Mouse (Mus musculus): Measurements from ENCODE around the gene Smad5. TPM values are rescaled to one million over a fixed set of nuclear protein-coding genes. Genes with fewer than 3 reads are reported as not detected.

The Smad5 gene
- total RNA-seq, 2 experiments from 2014 or later, result 20.6 to 24.3 TPM

- intact Hi-C loops (cut with DNase I), result no loop called here
- no peak overlapping the region for H3K4me3 ChIP-seq
- no peak overlapping the region for H3K27ac ChIP-seq
- no peak for TF ChIP-seq CTCF (IDR thresholded peaks at IDR 0.05)
- DNase-seq (ENCODE audit: extremely low spot score in 1 of 2, low spot score in 2 of 2), result no peak
These were observed 62.6 kb downstream of the Smad5 start for GRCm38 (mm10) chr13:56765284-56766032.

GRCm38 (mm10) chr13:56766211-56766610 lies 63.4 kb downstream of the Smad5 start:
- intact Hi-C loops (cut with DNase I), result no loop called here
- H3K4me3 ChIP-seq, result no peak overlapping the region
- DNase-seq (ENCODE audit: extremely low spot score in 1 of 2, low spot score in 2 of 2), result no peak
- no peak overlapping the region for H3K27ac ChIP-seq
- TF ChIP-seq CTCF (IDR thresholded peaks at IDR 0.05), result no peak

- no peak for DNase-seq (ENCODE audit: extremely low spot score in 1 of 2, low spot score in 2 of 2)
- intact Hi-C loops (cut with DNase I), result no loop called here
- TF ChIP-seq CTCF (IDR thresholded peaks at IDR 0.05), result no peak
- Histone ChIP-seq H3K4me3 (no peak overlapping the region), H3K27ac (no peak overlapping the region)
These were observed 66.6 kb downstream of the Smad5 start for GRCm38 (mm10) chr13:56769431-56769830.

- TF ChIP-seq CTCF (IDR thresholded peaks at IDR 0.05), result no peak
- intact Hi-C loops (cut with DNase I), result no loop called here
- no peak overlapping the region for H3K27ac ChIP-seq
- no peak overlapping the region for H3K4me3 ChIP-seq
- DNase-seq (ENCODE audit: extremely low spot score in 1 of 2, low spot score in 2 of 2), result no peak
These were observed 67.3 kb downstream of the Smad5 start for GRCm38 (mm10) chr13:56770136-56770578.

- DNase-seq (ENCODE audit: extremely low spot score in 1 of 2, low spot score in 2 of 2), result no peak
- Histone ChIP-seq H3K4me3 (no peak overlapping the region), H3K27ac (peak overlapping the region; percentile 26; the same call in 1 of the 2 replicates)
- peak; percentile 28 for TF ChIP-seq CTCF (IDR thresholded peaks at IDR 0.05)
- intact Hi-C loops (cut with DNase I), result no loop called here
These were observed 68.0 kb downstream of the Smad5 start for GRCm38 (mm10) chr13:56770786-56771185.

- no peak; the same call in none of the 2 replicates for TF ChIP-seq CTCF (IDR thresholded peaks at IDR 0.05)
- Histone ChIP-seq H3K27ac (no peak overlapping the region), H3K4me3 (no peak overlapping the region)
- no peak for DNase-seq (ENCODE audit: extremely low spot score in 1 of 2, low spot score in 2 of 2)
- intact Hi-C loops (cut with DNase I), result no loop called here
These were observed 69.8 kb downstream of the Smad5 start for GRCm38 (mm10) chr13:56772592-56772991.

- no peak for TF ChIP-seq CTCF (IDR thresholded peaks at IDR 0.05)
- no peak for DNase-seq (ENCODE audit: extremely low spot score in 1 of 2, low spot score in 2 of 2)
- no peak overlapping the region for H3K4me3 ChIP-seq
- H3K27ac ChIP-seq, result no peak overlapping the region
- intact Hi-C loops (cut with DNase I), result no loop called here
These were observed 70.6 kb downstream of the Smad5 start for GRCm38 (mm10) chr13:56773262-56773870.

GRCm38 (mm10) chr13:56774304-56774703 lies 71.5 kb downstream of the Smad5 start:
- TF ChIP-seq CTCF (IDR thresholded peaks at IDR 0.05), result no peak
- Histone ChIP-seq H3K4me3 (no peak overlapping the region), H3K27ac (no peak overlapping the region)
- intact Hi-C loops (cut with DNase I), result no loop called here
- DNase-seq (ENCODE audit: extremely low spot score in 1 of 2, low spot score in 2 of 2), result no peak

- peak overlapping the region; percentile 80 for H3K27ac ChIP-seq
- TF ChIP-seq CTCF (IDR thresholded peaks at IDR 0.05), result no peak
- no peak overlapping the region for H3K4me3 ChIP-seq
- intact Hi-C loops (cut with DNase I), result no loop called here
- DNase-seq (ENCODE audit: extremely low spot score in 1 of 2, low spot score in 2 of 2), result no peak
These were observed 78.1 kb downstream of the Smad5 start for GRCm38 (mm10) chr13:56780746-56781469.

GRCm38 (mm10) chr13:56781697-56782096 lies 78.9 kb downstream of the Smad5 start:
- intact Hi-C loops (cut with DNase I), result no loop called here
- peak overlapping the region; percentile 80 for H3K27ac ChIP-seq
- H3K4me3 ChIP-seq, result no peak overlapping the region
- TF ChIP-seq CTCF (IDR thresholded peaks at IDR 0.05), result no peak
- DNase-seq (ENCODE audit: extremely low spot score in 1 of 2, low spot score in 2 of 2), result no peak

- H3K4me3 ChIP-seq, result no peak overlapping the region
- no peak for DNase-seq (ENCODE audit: extremely low spot score in 1 of 2, low spot score in 2 of 2)
- no peak for TF ChIP-seq CTCF (IDR thresholded peaks at IDR 0.05)
- intact Hi-C loops (cut with DNase I), result no loop called here
- H3K27ac ChIP-seq, result peak overlapping the region; percentile 80
These were observed 79.8 kb downstream of the Smad5 start for GRCm38 (mm10) chr13:56782621-56783020.

GRCm38 (mm10) chr13:56790683-56791082 lies 87.9 kb downstream of the Smad5 start:
- intact Hi-C loops (cut with DNase I), result loop anchor here (2.0 to 5.0 kb wide), 3 partner anchors 88 to 1142 kb away; partner anchors contain the start of gene Smad5
- DNase-seq (ENCODE audit: extremely low spot score in 1 of 2, low spot score in 2 of 2), result no peak

More at GRCm38 (mm10) chr13:56790683-56791082, 87.9 kb downstream of the Smad5 start:
- TF ChIP-seq CTCF (IDR thresholded peaks at IDR 0.05), result no peak
- no peak overlapping the region for H3K4me3 ChIP-seq
- H3K27ac ChIP-seq, result no peak overlapping the region

Other genes with a start within 250 kb of the Smad5 start
- gene Il9, start 220.8 kb upstream of the Smad5 start, total RNA-seq (2021), result not detected
- gene Fbxl21, start 180.5 kb upstream of the Smad5 start, total RNA-seq (2021), result 1 to 10 TPM; 6.8 to 7.3 TPM
- gene Lect2, start 154.5 kb upstream of the Smad5 start, total RNA-seq (2021), result not detected
- gene Tgfbi, start 93.5 kb upstream of the Smad5 start, total RNA-seq (2021), result 1 to 10 TPM; 3.8 to 5.1 TPM
- 1 to 10 TPM; 8.1 to 10.0 TPM for gene Gm45623, start 50.8 kb downstream of the Smad5 start, total RNA-seq (2021)
- gene Trpc7, start 193.0 kb downstream of the Smad5 start, total RNA-seq (2021), result 1 to 10 TPM; 1.9 to 2.8 TPM

All from left cerebral cortex, adult 2 months (tissue).